Mouse (Mus musculus) MEL (cell line): ENCODE measurements around the gene Maff. TPM values are rescaled to one million over a fixed set of nuclear protein-coding genes. Genes with fewer than 3 reads are reported as not detected.

Source experiments
- DNase-seq: peaks from one replicate; pipeline ENCODE4 v3.0.0; 2011; ENCODE audit warnings: low read depth, low spot score
- H3K27ac ChIP-seq: 2 replicates; pipeline ENCODE4 v1.5.1; 2012; ENCODE audit warnings: low read depth, mild to moderate bottlenecking, control low read depth, low read length, moderate library complexity; ENCODE audit not compliant: control insufficient read depth
- H3K27me3 ChIP-seq, 2 experiments: fragments of 150-350 bp in 1 of 2; sonication (generic) in 1 of 2; 2 replicates each; pipeline ENCODE4 v1.6.1; 2012; ENCODE audit warnings: low read length in 2 of 2, mild to moderate bottlenecking in 2 of 2, improper control_type of control experiment in 1 of 2, moderate library complexity in 1 of 2; ENCODE audit not compliant: insufficient read depth in 2 of 2, control insufficient read depth in 1 of 2
- H3K36me3 ChIP-seq, 2 experiments: 2 replicates each; pipeline ENCODE4 v1.6.1; 2012 to 2014; ENCODE audit warnings: low read length in 2 of 2, improper control_type of control experiment in 1 of 2, inconsistent platforms in 1 of 2, mild to moderate bottlenecking in 1 of 2; ENCODE audit not compliant: insufficient read depth in 2 of 2, control insufficient read depth in 1 of 2
- H3K4me1 ChIP-seq, 2 experiments: fragments of 150-350 bp in 1 of 2; sonication (generic) in 1 of 2; 2 replicates each; pipeline ENCODE4 v1.6.1; 2012; ENCODE audit warnings: low read length in 2 of 2, improper control_type of control experiment in 1 of 2, mild to moderate bottlenecking in 1 of 2; ENCODE audit not compliant: insufficient read depth in 2 of 2, control insufficient read depth in 1 of 2
- H3K4me3 ChIP-seq, 2 experiments: fragments of 150-350 bp in 1 of 2; sonication (generic) in 1 of 2; 2 replicates each; pipeline ENCODE4 v1.5.1; 2012; ENCODE audit warnings: low read depth in 2 of 2, low read length in 2 of 2, mild to moderate bottlenecking in 2 of 2, moderate library complexity in 2 of 2, control low read depth in 1 of 2, improper control_type of control experiment in 1 of 2; ENCODE audit not compliant: control insufficient read depth in 1 of 2, insufficient read depth in 1 of 2
- H3K79me2 ChIP-seq: 2 replicates; pipeline ENCODE4 v1.6.1; 2012; ENCODE audit warnings: mild to moderate bottlenecking, low read length, moderate library complexity; ENCODE audit not compliant: control insufficient read depth, poor library complexity, insufficient read depth
- H3K9ac ChIP-seq: 2 replicates; pipeline ENCODE4 v1.6.1; 2012; ENCODE audit warnings: low read depth, mild to moderate bottlenecking, control low read depth, low read length, moderate library complexity; ENCODE audit not compliant: control insufficient read depth, poor library complexity, severe bottlenecking
- H3K9me3 ChIP-seq: fragments of 150-350 bp; sonication (generic); replicated peaks from 2 replicates; pipeline ENCODE4 v1.6.1; 2012; ENCODE audit warnings: mild to moderate bottlenecking, low read length, improper control_type of control experiment, moderate library complexity; ENCODE audit not compliant: insufficient read depth
- CHD2 ChIP-seq: IDR thresholded peaks from 2 replicates; pipeline ENCODE4 v1.6.1; 2011; ENCODE audit warnings: low read length, improper control_type of control experiment
- ELF1 ChIP-seq: IDR thresholded peaks from 2 replicates; pipeline ENCODE4 v1.6.1; 2014; ENCODE audit warnings: low read depth, mild to moderate bottlenecking, inconsistent platforms, low read length, improper control_type of control experiment, moderate library complexity
- GABPA ChIP-seq: IDR thresholded peaks from 2 replicates; pipeline ENCODE4 v1.6.1; 2012; ENCODE audit warnings: low read depth, mild to moderate bottlenecking, inconsistent platforms, low read length, improper control_type of control experiment, moderate library complexity
- HCFC1 ChIP-seq: IDR thresholded peaks from 2 replicates; pipeline ENCODE4 v1.6.1; 2012; ENCODE audit warnings: low read depth, mild to moderate bottlenecking, inconsistent platforms, low read length, improper control_type of control experiment, moderate library complexity
- JUND ChIP-seq: IDR thresholded peaks from 2 replicates; pipeline ENCODE4 v1.6.1; 2011; ENCODE audit warnings: low read depth, mild to moderate bottlenecking, improper control_type of control experiment, low read length
- KAT2A ChIP-seq: conservative IDR thresholded peaks from 2 replicates; pipeline ENCODE4 v1.6.1; 2012; ENCODE audit warnings: low read depth, low read length, improper control_type of control experiment, inconsistent platforms
- MYB ChIP-seq: IDR thresholded peaks from 2 replicates; pipeline ENCODE4 v1.6.1; 2011; ENCODE audit warnings: mild to moderate bottlenecking, low read depth, low read length, improper control_type of control experiment
- NELFE ChIP-seq: IDR thresholded peaks from 2 replicates; pipeline ENCODE4 v1.6.1; 2011; ENCODE audit warnings: low read depth, low read length, improper control_type of control experiment
- POLR2AphosphoS5 ChIP-seq: IDR thresholded peaks from 2 replicates; pipeline ENCODE4 v1.6.1; 2012; ENCODE audit warnings: low read depth, borderline replicate concordance, mild to moderate bottlenecking, inconsistent platforms, low read length, moderate library complexity, mixed read lengths
- SMC3 ChIP-seq: IDR thresholded peaks from 2 replicates; pipeline ENCODE4 v1.6.1; 2011; ENCODE audit warnings: low read depth, low read length, improper control_type of control experiment
- TAL1 ChIP-seq: IDR thresholded peaks from 2 replicates; pipeline ENCODE4 v1.6.1; 2012; ENCODE audit warnings: mild to moderate bottlenecking, inconsistent platforms, low read length, moderate library complexity, mixed read lengths
- UBTF ChIP-seq: IDR thresholded peaks from 2 replicates; pipeline ENCODE4 v1.6.1; 2012; ENCODE audit warnings: low read depth, mild to moderate bottlenecking, inconsistent platforms, low read length, improper control_type of control experiment, moderate library complexity, borderline replicate concordance; ENCODE audit not compliant: insufficient read depth
- ZMIZ1 ChIP-seq: IDR thresholded peaks from 2 replicates; pipeline ENCODE4 v1.6.1; 2012; ENCODE audit warnings: low read depth, mild to moderate bottlenecking, inconsistent platforms, low read length, improper control_type of control experiment, moderate library complexity
- ZNF384 ChIP-seq: IDR thresholded peaks from 2 replicates; pipeline ENCODE4 v1.6.1; 2012; ENCODE audit warnings: low read depth, mild to moderate bottlenecking, inconsistent platforms, low read length, improper control_type of control experiment
- polyA plus RNA-seq, 2 experiments: library from polyadenylated mRNA; stranded (reverse) in 1 of 2; unstranded in 1 of 2; fragments of >175 nt in 1 of 2; fragments of >200 nt in 1 of 2; gene quantifications; 2 replicates each; pipeline versions ENCODE4 v1.2.1 to v1.2.4; 2012; ENCODE audit warnings: low replicate concordance in 2 of 2, low read depth in 1 of 2; ENCODE audit not compliant: insufficient read length in 2 of 2, insufficient read depth in 1 of 2, missing spikeins in 1 of 2
- total RNA-seq: library from RNA; depleted of rRNA; stranded (reverse); fragments of 300-350 nt; gene quantifications from 2 replicates; pipeline ENCODE4 v1.2.3, GENCODE M21; 2012

The Maff gene
- total and polyA plus RNA-seq, 3 experiments = 3.3 to 5.8 TPM; not detected in 1

GRCm38 (mm10) chr15:79400134-79400974, 53.9 kb downstream of the Maff start:
- DNase-seq = peak; percentile 33
- no peaks in the 10 kb centered on the region for H3K9me3 ChIP-seq
- H3K4me3 ChIP-seq = no peak overlapping the region
- H3K27me3 ChIP-seq = no peaks in the 10 kb centered on the region
- no peak overlapping the region for H3K9ac ChIP-seq
- H3K79me2 ChIP-seq = peaks cover 10% of the 10 kb centered on the region
- no peak for TF ChIP-seq KAT2A
- peak; percentile 41 for TF ChIP-seq TAL1
- TF ChIP-seq, all 39 proteins: peak for 1
- no peak overlapping the region for H3K27ac ChIP-seq
- peaks cover 0 to 20% of the 10 kb centered on the region in 2 experiments for H3K4me1 ChIP-seq
- H3K36me3 ChIP-seq = peaks cover 0 to 5% of the 10 kb centered on the region in 2 experiments; a peak in 1 of 4 replicates

GRCm38 (mm10) chr15:79400975-79401365, 54.5 kb downstream of the Maff start:
- TF ChIP-seq CHD2 = no peak
- peaks cover 0 to 20% of the 10 kb centered on the region in 2 experiments for H3K4me1 ChIP-seq
- H3K27me3 ChIP-seq = no peaks in the 10 kb centered on the region
- no peak for DNase-seq
- no peak overlapping the region for H3K4me3 ChIP-seq
- no peak overlapping the region for H3K9ac ChIP-seq
- no peaks in the 10 kb centered on the region for H3K9me3 ChIP-seq
- H3K36me3 ChIP-seq = peaks cover 0 to 5% of the 10 kb centered on the region in 2 experiments; a peak in 1 of 4 replicates
- H3K79me2 ChIP-seq = peaks cover 9% of the 10 kb centered on the region
- H3K27ac ChIP-seq = no peak overlapping the region

- no peak overlapping the region for H3K27ac ChIP-seq
- no peaks in the 10 kb centered on the region for H3K27me3 ChIP-seq
- peak overlapping the region; percentile 88 to 91 for H3K4me3 ChIP-seq
- H3K9me3 ChIP-seq = no peaks in the 10 kb centered on the region
- peaks cover 0 to 24% of the 10 kb centered on the region in 2 experiments for H3K4me1 ChIP-seq
- TF ChIP-seq GABPA (no peak), SMC3 (no peak), MYB (no peak), HCFC1 (no peak), ZNF384 (no peak), NELFE (no peak), UBTF (no peak), ELF1 (no peak), POLR2AphosphoS5 (no peak), JUND (no peak), ZMIZ1 (no peak)
- TF ChIP-seq, all 39 proteins: peak for 0
- Histone ChIP-seq H3K79me2 (peaks cover 9% of the 10 kb centered on the region), H3K9ac (peak overlapping the region; percentile 83; the same call in 1 of the 2 replicates), H3K36me3 (peaks cover 0 to 5% of the 10 kb centered on the region in 2 experiments; a peak in 1 of 4 replicates)
- DNase-seq = no peak
These were observed 55.8 kb downstream of the Maff start for GRCm38 (mm10) chr15:79402176-79402575.
